Mouse (Mus musculus): ENCODE data around the gene Odf3l2. TPM values are rescaled to one million over a fixed set of nuclear protein-coding genes. Genes with fewer than 3 reads are reported as not detected.
A peak's percentile ranks its signal among the peaks of the same experiment; 100 is the strongest.

Gene Odf3l2
- not detected in 2 replicates for polyA plus RNA-seq (2012; ENCODE audit: insufficient read depth, low replicate concordance)

- Histone ChIP-seq H3K36me3 (replicated peaks; ENCODE audit: low read length) (no peaks in the 10 kb centered on the region), H3K4me1 (no peaks in the 10 kb centered on the region), H3K4me3 (replicated peaks) (no peak within 1 kb of the TSS), H3K9me3 (no peaks in the 10 kb centered on the region), H3K27me3 (replicated peaks) (peaks cover 49% of the 10 kb centered on the region)
- TF ChIP-seq GATA1 (IDR thresholded peaks at IDR 0.05; ENCODE audit: borderline replicate concordance, low read length) (no peak), FLI1 (IDR thresholded peaks at IDR 0.05; ENCODE audit: low read length) (no peak)
These were observed at the start of gene Odf3l2 for GRCm38 (mm10) chr10:79645711-79646110. Gene Odf3l2, minus strand, starts transcription at chr10:79645738.

GRCm38 (mm10) chr10:79694379-79694655 is 48.8 kb upstream of the Odf3l2 start:
- Histone ChIP-seq H3K9me3 (peaks cover 10% of the 10 kb centered on the region), H3K4me1 (peaks cover 30% of the 10 kb centered on the region), H3K4me3 (replicated peaks) (no peak overlapping the region), H3K36me3 (replicated peaks; ENCODE audit: low read length) (peaks cover 14% of the 10 kb centered on the region), H3K27me3 (replicated peaks) (peaks cover 11% of the 10 kb centered on the region)
- TF ChIP-seq GATA1 (IDR thresholded peaks at IDR 0.05; ENCODE audit: borderline replicate concordance, low read length) = no peak
- no peak for TF ChIP-seq FLI1 (IDR thresholded peaks at IDR 0.05; ENCODE audit: low read length)

- peaks cover 11% of the 10 kb centered on the region for H3K27me3 ChIP-seq (replicated peaks)
- H3K9me3 ChIP-seq = peaks cover 10% of the 10 kb centered on the region
- no peak for TF ChIP-seq GATA1 (IDR thresholded peaks at IDR 0.05; ENCODE audit: borderline replicate concordance, low read length)
- TF ChIP-seq FLI1 (IDR thresholded peaks at IDR 0.05; ENCODE audit: low read length) = no peak
- H3K4me1 ChIP-seq = peaks cover 36% of the 10 kb centered on the region
- H3K36me3 ChIP-seq (replicated peaks; ENCODE audit: low read length) = peaks cover 20% of the 10 kb centered on the region
- H3K4me3 ChIP-seq (replicated peaks) = no peak overlapping the region
These were observed 48.2 kb upstream of the Odf3l2 start for GRCm38 (mm10) chr10:79693580-79694378.

GRCm38 (mm10) chr10:79691986-79692548 is 46.5 kb upstream of the Odf3l2 start:
- H3K4me1 ChIP-seq = peaks cover 45% of the 10 kb centered on the region
- H3K36me3 ChIP-seq (replicated peaks; ENCODE audit: low read length) = peaks cover 37% of the 10 kb centered on the region
- H3K4me3 ChIP-seq (replicated peaks) = no peak overlapping the region
- H3K27me3 ChIP-seq (replicated peaks) = peaks cover 6% of the 10 kb centered on the region
- peaks cover 10% of the 10 kb centered on the region for H3K9me3 ChIP-seq
- TF ChIP-seq GATA1 (IDR thresholded peaks at IDR 0.05; ENCODE audit: borderline replicate concordance, low read length) = no peak
- no peak for TF ChIP-seq FLI1 (IDR thresholded peaks at IDR 0.05; ENCODE audit: low read length)

- H3K4me3 ChIP-seq (replicated peaks) = no peak overlapping the region
- TF ChIP-seq FLI1 (IDR thresholded peaks at IDR 0.05; ENCODE audit: low read length) (no peak), GATA1 (IDR thresholded peaks at IDR 0.05; ENCODE audit: borderline replicate concordance, low read length) (no peak)
- H3K4me1 ChIP-seq = peaks cover 52% of the 10 kb centered on the region
- no peaks in the 10 kb centered on the region for H3K27me3 ChIP-seq (replicated peaks)
- peaks cover 10% of the 10 kb centered on the region for H3K9me3 ChIP-seq
- H3K36me3 ChIP-seq (replicated peaks; ENCODE audit: low read length) = peaks cover 66% of the 10 kb centered on the region
These were observed 43.6 kb upstream of the Odf3l2 start for GRCm38 (mm10) chr10:79689178-79689577.

GRCm38 (mm10) chr10:79688720-79689119 is 43.2 kb upstream of the Odf3l2 start, which contains the start of gene Gzmm:
Gene Gzmm, plus strand, starts transcription at chr10:79689020.
- Histone ChIP-seq H3K4me3 (replicated peaks) (peak within 1 kb of the TSS; percentile 0), H3K36me3 (replicated peaks; ENCODE audit: low read length) (peaks cover 70% of the 10 kb centered on the region), H3K9me3 (peaks cover 10% of the 10 kb centered on the region), H3K4me1 (peaks cover 57% of the 10 kb centered on the region), H3K27me3 (replicated peaks) (no peaks in the 10 kb centered on the region)
- no peak for TF ChIP-seq FLI1 (IDR thresholded peaks at IDR 0.05; ENCODE audit: low read length)
- TF ChIP-seq GATA1 (IDR thresholded peaks at IDR 0.05; ENCODE audit: borderline replicate concordance, low read length) = no peak

- no peak overlapping the region for H3K4me3 ChIP-seq (replicated peaks)
- H3K27me3 ChIP-seq (replicated peaks) = no peaks in the 10 kb centered on the region
- TF ChIP-seq GATA1 (IDR thresholded peaks at IDR 0.05; ENCODE audit: borderline replicate concordance, low read length) (no peak), FLI1 (IDR thresholded peaks at IDR 0.05; ENCODE audit: low read length) (no peak)
- H3K4me1 ChIP-seq = peaks cover 65% of the 10 kb centered on the region
- peaks cover 7% of the 10 kb centered on the region for H3K9me3 ChIP-seq
- H3K36me3 ChIP-seq (replicated peaks; ENCODE audit: low read length) = peaks cover 77% of the 10 kb centered on the region
These were observed 42.0 kb upstream of the Odf3l2 start for GRCm38 (mm10) chr10:79687513-79687912.

- Histone ChIP-seq H3K9me3 (no peaks in the 10 kb centered on the region), H3K4me3 (replicated peaks) (no peak overlapping the region), H3K4me1 (peaks cover 65% of the 10 kb centered on the region), H3K27me3 (replicated peaks) (no peaks in the 10 kb centered on the region), H3K36me3 (replicated peaks; ENCODE audit: low read length) (peaks cover 73% of the 10 kb centered on the region)
- no peak for TF ChIP-seq FLI1 (IDR thresholded peaks at IDR 0.05; ENCODE audit: low read length)
- TF ChIP-seq GATA1 (IDR thresholded peaks at IDR 0.05; ENCODE audit: borderline replicate concordance, low read length) = no peak
These were observed 41.2 kb upstream of the Odf3l2 start for GRCm38 (mm10) chr10:79686691-79687090.

- H3K27me3 ChIP-seq (replicated peaks) = no peaks in the 10 kb centered on the region
- no peak overlapping the region for H3K4me3 ChIP-seq (replicated peaks)
- no peak for TF ChIP-seq GATA1 (IDR thresholded peaks at IDR 0.05; ENCODE audit: borderline replicate concordance, low read length)
- no peak for TF ChIP-seq FLI1 (IDR thresholded peaks at IDR 0.05; ENCODE audit: low read length)
- H3K9me3 ChIP-seq = no peaks in the 10 kb centered on the region
- peaks cover 68% of the 10 kb centered on the region for H3K4me1 ChIP-seq
- peaks cover 72% of the 10 kb centered on the region for H3K36me3 ChIP-seq (replicated peaks; ENCODE audit: low read length)
These were observed 40.7 kb upstream of the Odf3l2 start for GRCm38 (mm10) chr10:79686219-79686618.

Measured in megakaryocyte, embryonic 14.5 days (primary cell).